Mouse (Mus musculus): ENCODE measurements at regions not wholly inside any gene's neighbourhood (a gene's known extent, or its start where the extent isn't known, plus 50 kb on each side); places are given as distances from the start of the nearest gene placed in this dataset.
A peak's percentile ranks its signal among the peaks of the same experiment; 100 is the strongest.
"Not testable (repeated sequence)": the region's sequence is repeated elsewhere in the genome, so short reads cannot be mapped to it uniquely, and the experiment has no call there.

DNA sequence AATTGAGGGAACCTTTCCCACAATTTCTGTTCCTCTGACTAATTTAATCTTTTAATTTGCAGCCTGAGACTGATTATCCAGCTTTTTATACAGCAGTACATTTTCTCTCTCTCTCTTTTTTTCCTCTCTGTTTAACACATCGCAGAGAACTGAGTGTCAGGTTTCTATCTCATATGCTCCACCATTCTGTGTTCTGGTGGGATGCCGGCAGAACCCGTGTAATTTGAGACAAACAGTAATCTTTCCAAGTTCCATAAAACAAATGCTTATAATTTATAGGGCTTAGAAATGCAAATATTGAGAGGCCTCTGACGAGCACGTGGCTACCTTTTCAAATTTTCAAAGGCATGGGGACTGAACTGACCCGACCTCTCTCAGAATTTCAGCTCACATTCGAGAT is 59.1 kb downstream of the Zbtb18 start:
- DNase-seq (ENCODE audit: low read depth, low spot score) = no peak

DNA sequence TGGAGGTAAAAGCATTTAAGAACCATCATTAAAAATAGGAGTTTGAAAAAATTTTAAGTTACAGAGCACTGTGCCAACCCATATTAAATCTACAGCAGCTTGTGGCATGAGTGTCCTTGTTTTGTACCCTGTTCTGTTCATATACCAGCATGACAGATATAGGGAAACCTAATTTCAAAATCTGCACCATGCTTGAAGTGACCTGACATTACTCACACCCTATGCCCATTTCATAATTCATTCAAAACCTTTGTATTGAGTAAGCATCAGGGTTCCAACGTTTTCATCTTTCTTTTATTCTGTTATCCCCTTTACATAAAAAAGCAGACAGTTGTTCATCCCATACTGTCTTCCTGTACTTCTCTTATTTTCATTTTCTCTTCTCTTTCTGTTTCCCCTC is 61.8 kb downstream of the Zbtb18 start:
- no peak for DNase-seq (ENCODE audit: low read depth, low spot score)

DNA sequence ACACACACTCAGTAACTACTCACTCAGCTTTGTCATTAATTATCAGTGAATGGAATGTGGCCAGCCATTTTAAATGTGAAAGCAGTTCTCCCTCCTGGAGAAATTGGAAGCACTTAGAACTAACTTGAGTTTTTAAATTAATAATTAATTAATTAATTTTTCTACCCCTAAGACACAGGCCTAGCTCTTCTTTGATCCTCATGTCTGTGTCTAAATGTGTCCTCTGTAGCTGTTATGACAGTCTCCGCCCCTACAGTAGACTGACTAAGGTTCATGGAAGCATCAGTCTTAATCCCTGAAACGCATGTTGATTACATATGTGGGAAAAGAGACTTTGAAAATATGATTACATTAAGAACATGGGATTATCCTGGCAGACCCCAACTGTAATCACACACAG is 62.6 kb downstream of the Zbtb18 start:
- no peak for DNase-seq (ENCODE audit: low read depth, low spot score)

DNA sequence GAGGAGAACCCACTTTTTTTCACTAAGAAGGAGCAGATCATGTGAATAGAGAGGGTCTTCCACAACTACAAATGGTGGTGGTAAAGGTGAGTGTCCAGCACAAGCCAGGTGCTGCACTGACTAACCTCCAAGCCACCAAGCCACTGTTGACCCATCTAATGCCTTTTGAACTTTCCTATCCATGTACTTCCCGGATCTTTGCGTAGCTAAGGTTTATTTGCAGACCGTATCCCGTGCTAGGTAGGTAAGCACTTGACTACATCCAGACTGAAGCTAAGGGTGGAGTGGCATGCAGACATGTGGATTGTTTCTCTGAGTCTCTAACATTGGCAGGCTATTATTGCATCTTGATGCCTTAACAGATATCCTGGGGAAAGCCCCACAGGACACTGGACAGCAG is 65.2 kb downstream of the Zbtb18 start:
- DNase-seq (ENCODE audit: low read depth, low spot score) = not testable (repeated sequence)

DNA sequence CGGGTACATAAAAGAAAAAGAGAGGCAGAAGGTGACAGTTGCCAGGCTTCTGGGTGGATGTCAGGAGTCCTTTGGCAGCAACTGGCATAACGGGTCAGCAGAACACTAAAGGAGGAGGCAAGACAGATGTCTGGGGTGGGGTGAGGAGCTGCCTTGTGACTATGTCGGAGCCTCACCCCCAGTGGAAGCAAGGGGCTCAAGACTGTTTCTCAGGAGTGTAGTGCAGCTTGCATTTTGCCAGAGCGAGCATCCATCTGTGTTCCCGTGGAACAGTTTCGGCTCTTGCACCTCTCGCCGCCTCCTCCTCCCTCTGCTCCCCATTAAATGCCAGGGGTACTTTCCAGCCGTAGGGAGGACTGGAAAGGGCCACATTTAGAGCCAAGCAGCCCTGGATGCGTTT is 67.6 kb downstream of the Zbtb18 start:
- DNase-seq (ENCODE audit: low read depth, low spot score) = no peak

DNA sequence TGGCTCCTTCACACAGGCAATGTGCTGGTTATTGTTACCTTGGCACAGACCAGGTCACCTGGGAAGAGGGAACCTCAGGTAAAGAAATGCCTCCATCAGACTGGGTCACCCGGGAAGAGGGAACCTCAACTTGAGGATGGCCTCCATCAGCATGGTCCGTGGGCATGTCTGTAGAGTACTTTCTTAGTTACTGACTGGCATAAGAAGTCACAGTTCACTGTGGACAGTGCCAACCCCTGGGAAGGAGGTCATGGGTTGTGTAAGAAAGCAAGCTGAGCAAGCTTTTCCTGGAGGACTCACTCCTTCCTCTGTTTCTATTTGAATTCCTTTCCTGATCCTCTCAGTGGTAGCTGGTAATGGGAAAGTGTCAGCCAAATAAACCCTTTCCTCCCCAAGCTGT is 70.0 kb downstream of the Zbtb18 start:
- no peak for DNase-seq (ENCODE audit: low read depth, low spot score)

DNA sequence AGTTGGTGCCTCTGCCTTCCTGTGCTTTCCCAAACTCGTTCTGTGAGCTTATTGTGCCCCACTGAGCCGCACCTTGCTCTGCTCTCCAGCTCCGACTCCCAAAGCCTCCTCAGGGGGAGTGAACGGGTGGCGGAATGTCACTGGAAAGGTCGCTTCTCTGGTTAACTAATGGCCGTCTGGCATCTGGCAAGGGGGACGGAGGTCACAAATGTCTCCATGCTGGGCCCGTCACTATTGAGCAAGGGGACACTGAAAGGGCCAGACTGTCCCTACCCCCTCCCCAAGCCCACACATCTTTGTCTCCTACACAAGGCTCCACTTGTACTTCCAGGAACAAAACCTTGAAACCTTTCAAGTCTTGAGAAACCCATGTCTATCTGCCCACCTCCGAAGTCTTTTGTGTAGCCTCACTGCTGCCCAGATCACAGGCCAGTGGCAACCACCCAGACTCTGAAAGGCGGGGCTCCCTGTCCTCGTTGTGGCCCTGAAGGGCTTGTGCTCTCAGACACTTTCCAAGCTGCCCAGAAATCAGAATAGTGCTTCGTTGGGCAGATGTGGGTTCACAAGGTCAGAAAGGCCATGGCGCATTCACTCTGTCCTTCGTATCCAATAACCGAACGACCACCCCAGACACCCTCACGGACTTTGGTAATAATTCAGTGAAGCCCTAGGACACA is 75.9 kb downstream of the Zbtb18 start:
- no peak for DNase-seq (ENCODE audit: low read depth, low spot score)

DNA sequence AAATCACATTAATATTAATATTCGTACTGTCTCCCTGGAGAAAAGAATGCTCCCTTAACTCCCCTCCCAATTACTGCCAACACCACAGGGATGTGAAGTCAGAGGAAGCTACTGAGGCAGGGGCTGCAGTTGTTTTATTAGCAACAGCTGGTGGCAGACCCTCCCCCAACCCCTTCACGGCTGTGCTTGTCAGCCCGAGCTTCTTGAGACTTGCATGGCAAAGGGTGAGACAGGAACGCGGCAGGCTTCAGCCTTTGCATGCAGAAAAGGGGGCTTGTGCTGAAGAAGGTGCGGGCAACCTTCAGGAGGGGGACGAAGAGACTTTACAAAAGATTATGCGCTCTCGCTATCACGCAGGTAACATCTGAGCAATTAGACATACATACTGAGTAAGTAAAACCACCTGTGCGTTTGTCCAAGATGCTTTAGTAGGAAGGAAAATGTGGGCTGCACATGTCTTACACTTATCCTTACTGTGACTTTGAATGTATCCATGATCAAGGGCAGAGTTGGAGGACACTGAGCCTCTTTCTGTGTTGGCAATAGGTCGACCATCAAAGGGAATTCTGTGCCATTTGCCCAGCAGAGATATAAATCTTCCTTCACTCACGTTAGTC is 76.9 kb downstream of the Zbtb18 start:
- no peak for DNase-seq (ENCODE audit: low read depth, low spot score)

DNA sequence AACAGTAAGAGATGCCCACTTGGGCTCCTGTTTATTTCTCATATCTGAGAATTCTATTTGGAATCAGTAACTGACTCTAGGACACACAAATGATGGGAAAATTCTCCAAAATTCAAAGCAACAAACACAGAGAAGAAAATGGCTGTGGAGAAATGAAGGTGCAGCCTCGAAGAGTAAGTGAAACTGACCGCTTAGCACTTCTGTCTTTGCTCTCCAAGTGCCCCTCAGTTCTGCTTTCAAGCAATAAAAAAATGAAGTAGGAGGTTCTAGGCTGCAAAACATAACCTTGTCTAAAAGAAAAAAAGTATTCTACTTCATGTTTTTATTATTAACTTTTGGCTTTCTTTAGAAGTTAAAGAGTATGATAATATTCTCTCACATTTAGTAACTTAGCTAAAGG is 79.0 kb downstream of the Zbtb18 start:
- no peak for DNase-seq (ENCODE audit: low read depth, low spot score)

DNA sequence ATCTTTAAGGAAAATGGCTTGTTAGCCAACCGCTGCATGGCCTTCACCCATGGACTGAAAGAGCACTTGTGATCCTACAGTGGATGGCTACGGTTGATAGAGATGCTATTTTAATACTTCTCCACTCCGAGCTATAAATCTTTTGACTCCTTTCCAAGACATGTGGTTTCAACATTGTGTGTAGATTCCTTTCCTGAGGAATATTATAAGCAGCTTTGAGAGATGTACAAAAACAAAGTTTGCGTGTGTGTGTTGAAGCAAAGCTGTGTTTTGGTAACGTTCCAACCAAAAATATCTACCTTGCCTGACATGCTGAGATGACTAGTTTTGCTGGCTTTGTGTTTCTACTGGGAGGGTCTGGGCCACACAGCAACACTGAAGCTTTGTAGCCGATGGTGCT is 83.0 kb downstream of the Zbtb18 start:
- no peak for DNase-seq (ENCODE audit: low read depth, low spot score)

DNA sequence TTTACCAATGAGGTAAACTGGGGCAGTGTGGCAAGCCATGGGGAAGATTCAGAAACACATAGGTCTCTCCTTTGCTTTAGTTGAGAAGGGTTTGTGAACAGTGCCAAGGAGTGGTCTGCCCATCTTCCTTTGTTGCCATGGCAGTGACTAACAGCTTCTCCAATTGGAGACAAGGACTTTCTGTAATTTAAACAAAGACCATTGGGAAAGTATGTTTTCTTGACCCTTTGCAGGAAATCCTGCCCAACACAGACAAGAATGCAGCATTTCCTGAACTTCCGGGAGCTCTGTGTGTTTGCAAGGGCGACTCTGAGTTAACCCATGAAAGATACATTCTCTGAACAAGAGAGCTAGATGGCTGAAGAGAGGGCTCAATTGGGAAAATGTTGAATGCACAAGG is 89.6 kb downstream of the Zbtb18 start:
- no peak for DNase-seq (ENCODE audit: low read depth, low spot score)

DNA sequence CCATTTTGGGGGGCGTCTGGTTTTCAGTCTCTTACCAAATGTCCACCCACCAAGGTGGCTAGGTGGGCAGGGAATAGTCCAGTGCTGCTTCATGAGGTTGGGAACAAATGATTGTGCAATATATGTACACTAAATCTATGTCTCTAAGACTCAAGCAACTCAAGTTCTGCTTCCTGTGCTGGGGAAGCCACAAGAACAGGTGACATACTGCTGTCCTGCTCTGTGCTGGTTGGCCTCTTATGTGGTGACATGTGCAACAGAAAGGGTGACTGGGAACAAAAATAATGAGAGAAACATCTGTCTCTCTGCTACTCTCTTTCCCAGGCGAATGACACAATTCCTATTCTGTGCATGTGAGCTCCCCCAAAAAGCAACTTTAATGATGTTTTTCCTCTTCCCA is 90.5 kb downstream of the Zbtb18 start:
- DNase-seq (ENCODE audit: low read depth, low spot score) = no peak

DNA sequence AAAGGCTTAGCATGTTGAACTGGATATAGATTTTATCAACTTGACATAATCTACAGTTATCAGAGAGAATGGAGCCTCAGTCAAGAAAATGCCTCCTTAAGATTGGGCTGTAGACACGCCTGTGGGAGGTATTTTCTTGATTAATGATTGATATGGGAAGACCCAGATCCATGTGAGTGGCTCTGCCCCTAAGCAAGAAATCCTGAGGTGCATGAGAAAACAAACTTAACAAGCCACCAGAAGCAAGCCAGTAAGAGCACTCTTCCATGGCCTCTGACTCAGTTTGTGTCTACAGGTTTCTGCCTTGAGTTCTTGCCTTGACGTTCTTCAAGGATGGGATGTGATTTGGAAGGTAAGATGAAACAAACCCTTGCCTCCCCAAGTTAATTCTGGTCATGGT is 91.2 kb downstream of the Zbtb18 start:
- DNase-seq (ENCODE audit: low read depth, low spot score) = no peak

DNA sequence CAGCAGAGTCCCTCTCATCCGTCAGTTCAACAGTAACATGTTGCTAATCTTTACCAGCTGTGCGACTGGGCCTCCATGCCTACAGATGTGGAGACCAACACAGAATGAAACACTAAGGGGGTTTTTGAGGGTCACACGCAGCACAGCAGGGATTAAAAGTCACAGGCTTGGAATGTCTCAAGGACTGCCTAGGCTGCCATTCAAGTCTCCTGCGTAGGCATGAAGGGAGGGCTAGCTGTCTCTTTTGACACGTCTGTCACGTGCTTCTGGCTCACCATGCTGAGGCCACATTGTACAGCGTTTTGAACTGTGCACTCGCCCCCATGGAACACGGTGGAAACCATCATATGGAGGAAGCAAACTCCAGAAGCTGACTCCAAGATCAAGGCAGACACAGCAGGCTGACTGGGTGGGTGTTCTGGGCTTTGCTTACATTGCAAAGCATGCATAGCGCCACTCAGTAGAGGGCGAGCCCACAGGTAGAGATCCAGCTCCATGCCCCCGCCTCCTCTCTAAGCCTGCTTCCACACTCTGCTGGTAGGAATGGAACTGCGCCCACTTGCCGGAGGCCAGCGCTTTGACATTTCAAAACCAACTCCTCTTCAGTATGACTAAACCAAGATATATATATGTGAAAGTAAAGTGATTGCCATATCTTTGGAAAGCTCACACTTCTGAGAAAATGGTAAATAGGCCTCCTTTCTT is 103.0 kb downstream of the Zbtb18 start:
- no peak for DNase-seq (ENCODE audit: low read depth, low spot score)

DNA sequence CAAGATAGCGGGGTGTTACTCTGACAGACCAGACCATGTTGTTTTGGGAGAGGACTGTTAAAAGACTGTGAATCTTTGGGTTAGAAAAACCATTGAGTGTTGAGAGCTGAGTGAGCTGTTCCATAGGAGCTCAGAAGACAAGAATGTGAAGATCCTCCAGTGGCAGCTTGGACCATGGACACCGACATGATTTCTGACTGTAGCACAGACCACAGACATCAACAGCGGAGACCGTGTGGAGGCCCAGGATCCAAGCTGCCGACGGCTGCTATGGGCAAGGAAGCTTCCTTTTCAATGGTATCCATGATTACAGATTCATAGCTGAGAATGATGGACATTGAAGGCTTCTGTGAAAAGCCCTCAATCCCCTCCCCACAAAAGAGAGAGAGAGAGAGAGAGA is 105.6 kb downstream of the Zbtb18 start:
- DNase-seq (ENCODE audit: low read depth, low spot score) = no peak

DNA sequence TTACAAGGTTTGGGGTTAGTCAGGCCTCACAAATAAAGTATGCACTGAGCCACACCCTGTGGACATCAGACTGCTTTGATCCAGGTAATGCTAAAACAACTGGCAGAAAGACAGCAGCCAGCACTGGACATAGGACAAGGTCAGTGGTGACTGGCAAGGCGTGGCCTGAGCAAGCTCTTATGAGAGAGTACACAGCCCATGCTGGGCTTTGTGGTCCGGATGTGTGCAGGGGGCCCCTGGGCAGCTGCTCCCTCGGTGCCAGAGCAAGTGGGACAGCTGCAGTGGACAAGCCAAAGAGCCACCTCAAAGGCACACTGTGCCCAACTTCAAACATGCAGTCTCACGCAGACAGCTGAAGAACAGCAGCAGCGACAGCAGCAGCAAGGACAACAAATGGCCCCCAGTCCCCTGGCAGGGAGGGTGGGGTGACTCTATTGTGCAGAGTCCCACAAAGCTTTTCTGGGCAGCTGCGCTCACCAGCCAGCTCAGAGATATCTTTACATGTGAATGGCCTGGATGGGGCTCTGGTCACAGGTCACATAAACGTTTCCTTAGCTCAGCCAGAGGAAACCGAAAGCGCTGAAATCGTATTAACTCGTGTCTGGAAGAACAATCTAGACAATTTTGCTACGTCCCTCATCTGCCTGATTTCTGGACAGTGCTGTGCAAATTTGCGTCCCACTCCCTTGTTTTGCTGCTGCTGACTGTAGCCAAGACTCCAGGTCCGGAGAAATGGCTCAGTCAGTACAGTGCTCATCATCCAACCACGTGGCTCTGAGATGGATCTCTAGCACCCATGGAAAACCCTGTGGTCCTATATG is 113.5 kb downstream of the Zbtb18 start:
- DNase-seq (ENCODE audit: low read depth, low spot score) = peak; percentile 9

DNA sequence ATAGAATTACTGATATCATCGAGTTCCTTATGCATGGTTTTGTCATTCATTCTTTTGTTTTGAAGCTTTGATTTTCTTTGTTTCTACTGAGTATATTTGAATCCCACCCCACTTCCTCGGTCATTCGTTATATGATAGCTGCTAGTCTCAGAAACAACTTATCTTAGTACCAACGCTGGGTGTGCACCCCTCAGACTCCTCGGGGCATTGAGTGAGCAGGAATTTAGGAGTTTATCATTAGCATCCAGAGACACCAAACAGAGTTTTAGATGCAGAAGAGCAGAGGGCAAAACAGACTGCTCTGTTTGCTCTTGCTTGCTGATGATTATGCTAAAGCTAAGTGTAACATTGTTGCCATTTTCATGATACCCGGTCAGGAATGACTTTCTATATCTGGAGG is 115.3 kb downstream of the Zbtb18 start:
- no peak for DNase-seq (ENCODE audit: low read depth, low spot score)

DNA sequence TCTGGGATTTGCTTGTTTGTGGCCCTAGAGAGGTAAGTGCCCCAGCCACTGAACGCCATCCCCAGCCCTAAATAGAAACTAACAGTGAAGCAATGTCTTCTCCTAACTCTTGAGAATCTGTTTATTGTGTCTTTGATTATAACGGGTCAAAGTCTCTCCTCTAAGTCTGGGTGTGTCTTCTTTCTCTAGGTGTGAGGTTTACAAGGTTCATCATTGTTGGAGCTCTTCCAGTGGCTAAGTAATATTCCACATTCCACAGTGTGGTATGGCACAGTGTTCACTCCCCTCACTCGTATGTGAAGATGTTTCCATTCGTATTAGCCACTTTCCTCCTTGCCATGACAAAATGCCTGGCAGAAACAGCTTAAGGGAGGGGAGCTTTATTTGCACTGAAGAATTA is 115.7 kb downstream of the Zbtb18 start:
- no peak for DNase-seq (ENCODE audit: low read depth, low spot score)

DNA sequence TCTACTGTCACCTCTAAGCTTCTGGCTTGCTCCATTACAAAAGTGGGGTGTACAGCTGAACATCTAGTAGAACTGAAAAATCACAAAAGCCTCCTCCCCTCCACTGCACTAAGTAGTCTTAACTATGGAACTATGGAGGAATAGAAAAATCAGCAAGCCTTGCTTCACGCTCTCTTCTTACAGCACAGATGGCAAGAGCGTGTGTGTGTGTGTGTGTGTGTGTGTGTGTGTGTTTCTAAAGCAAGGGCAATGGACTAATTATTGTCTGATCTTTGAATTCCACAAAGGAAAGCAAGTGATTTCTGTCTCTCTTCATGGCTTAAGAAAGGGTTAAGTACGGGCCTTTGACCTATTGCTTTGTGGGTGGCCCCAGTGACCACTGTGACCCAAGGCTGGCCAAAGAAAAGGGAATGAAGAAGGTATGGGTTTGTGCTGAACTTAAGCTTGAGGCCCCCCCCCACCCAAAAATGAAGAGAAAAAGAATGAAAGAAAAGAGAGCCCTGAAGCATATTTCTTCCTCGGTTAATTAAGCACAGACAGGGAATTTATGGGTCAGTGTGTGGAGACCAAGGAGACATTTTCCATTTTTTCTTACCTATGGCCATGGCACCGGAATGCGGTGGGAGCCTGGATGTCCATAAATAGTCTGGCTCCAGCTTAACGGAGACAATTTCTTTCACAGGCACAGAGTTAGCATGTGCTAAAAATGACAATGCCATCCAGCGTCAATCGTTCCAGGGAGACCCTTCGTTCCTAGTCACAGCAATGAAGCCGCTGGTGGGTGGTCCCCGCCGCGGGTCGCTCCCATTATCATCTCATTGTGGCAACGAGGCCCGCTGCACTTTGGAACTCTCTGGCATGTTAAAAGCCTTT is 119.8 kb downstream of the Zbtb18 start:
- DNase-seq (ENCODE audit: low read depth, low spot score) = no peak

DNA sequence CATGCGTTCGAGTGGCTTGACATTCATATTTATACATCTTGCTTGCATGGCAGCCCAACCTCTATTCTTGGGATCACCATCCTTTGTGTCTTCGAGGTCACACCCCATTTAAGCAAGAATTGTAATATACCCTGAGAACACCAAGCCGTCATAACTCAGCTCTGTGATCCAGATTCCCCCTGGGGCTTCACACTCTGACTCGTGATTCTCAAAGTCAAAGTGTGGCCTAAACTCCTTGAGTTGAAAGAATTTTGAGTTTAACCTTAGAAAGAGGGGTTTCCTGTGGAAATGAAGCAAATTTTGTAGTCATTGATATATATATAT is 120.4 kb downstream of the Zbtb18 start:
- no peak for DNase-seq (ENCODE audit: low read depth, low spot score)

DNA sequence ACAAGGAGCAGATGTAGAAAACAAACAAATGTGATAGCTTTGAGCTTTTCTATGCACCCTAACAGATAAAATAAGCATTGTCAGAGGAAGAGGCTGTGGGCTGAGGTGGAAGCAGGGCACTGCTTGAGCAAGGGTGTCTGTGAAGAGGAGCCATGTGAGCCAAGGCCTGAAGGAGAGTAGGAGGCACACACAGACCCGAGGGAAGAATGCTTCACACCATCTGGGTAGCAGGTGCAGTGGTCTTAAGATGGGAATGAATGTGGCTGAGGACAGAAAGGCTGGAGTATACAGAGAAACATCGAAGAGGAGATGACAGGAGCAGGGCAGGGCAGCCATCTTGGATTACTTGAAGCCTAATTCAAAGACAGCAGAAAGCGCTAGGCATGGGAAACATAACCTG is 123.5 kb downstream of the Zbtb18 start:
- DNase-seq (ENCODE audit: low read depth, low spot score) = no peak
